Mouse (Mus musculus) lung, adult 2 months (tissue): Measurements from ENCODE around the gene Olfr224. TPM values are rescaled to one million over a fixed set of nuclear protein-coding genes. Genes with fewer than 3 reads are reported as not detected.
A peak's percentile ranks its signal among the peaks of the same experiment; 100 is the strongest.
"Not testable (repeated sequence)": the region's sequence is repeated elsewhere in the genome, so short reads cannot be mapped to it uniquely, and the experiment has no call there.

ENCODE experiments used
- DNase-seq: peaks from one replicate; pipeline ENCODE4 v3.0.0; 2022
- H3K4me1 ChIP-seq: fragments of 200-500 bp; 2 replicates; pipeline ENCODE4 v1.6.1; 2011; ENCODE audit warnings: low read length; ENCODE audit not compliant: control insufficient read depth, insufficient read depth
- H3K4me3 ChIP-seq: fragments of 200-500 bp; replicated peaks from 2 replicates; pipeline ENCODE3; 2011; ENCODE audit warnings: low read depth, mild to moderate bottlenecking, control low read depth, low read length; ENCODE audit errors: extremely low read depth
- CTCF ChIP-seq: fragments of 200-500 bp; IDR thresholded peaks from 2 replicates; pipeline ENCODE4 v1.5.1; 2011; ENCODE audit warnings: mild to moderate bottlenecking, low read length, control low read depth; ENCODE audit not compliant: insufficient read depth
- POLR2A ChIP-seq: fragments of 200-500 bp; IDR thresholded peaks from 2 replicates; pipeline ENCODE4 v1.6.1; 2011; ENCODE audit warnings: low read depth, mild to moderate bottlenecking, control low read depth, low read length, borderline replicate concordance; ENCODE audit errors: extremely low read depth
- WGBS: fragments of 180-500 bp; shearing (Covaris S2); methylation state at CpG from one replicate; pipeline ENCODE4 v1.1.7; 2018; 5-methylcytosine and 5-hydroxymethylcytosine counted together
- polyA plus RNA-seq: library from polyadenylated mRNA; depleted of rRNA; stranded (reverse); fragments of >200 nt; gene quantifications from 2 replicates; pipeline ENCODE4 v1.2.3, GENCODE M21; 2012; rRNA removed

Olfr224 gene
- polyA plus RNA-seq, 1 experiment = 0.07 TPM

DNA sequence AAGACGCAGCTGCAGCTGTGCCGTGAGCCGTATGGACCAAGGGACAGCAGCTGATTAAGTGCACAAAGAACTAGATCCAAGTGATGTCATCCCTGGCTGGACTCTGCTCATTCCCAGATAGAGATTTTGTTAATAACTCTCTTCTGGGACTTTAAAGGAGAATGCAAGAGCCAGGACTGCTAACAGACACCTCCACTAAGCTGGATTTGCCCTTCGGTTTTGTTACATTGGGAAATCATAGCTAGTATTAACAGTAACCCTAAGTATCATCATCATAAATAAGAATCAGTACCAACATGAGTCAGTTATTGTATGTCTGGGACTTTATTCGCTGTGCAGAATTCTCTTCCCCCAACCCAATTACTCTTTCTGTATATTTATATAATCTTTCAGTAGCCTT is 24.0 kb downstream of the Olfr224 start, which contains the start of gene Olfr329-ps:
Gene Olfr329-ps, minus strand, starts transcription at position 101 of the 400 bp plus-strand sequence.
- no peak for TF ChIP-seq CTCF
- TF ChIP-seq POLR2A = no peak
- no peak for DNase-seq
- WGBS = 70% methylated on average over 5 of the region's 5 CpGs

GRCm38 (mm10) chr11:58534736-58535135 is 35.6 kb downstream of the Olfr224 start, which contains the start of gene Olfr330:
Gene Olfr330, minus strand, starts transcription at chr11:58534836.
- not testable (repeated sequence) for DNase-seq, H3K4me1 ChIP-seq

More for the DNA sequence above, 24.0 kb downstream of the Olfr224 start, which contains the start of gene Olfr329-ps:
- Histone ChIP-seq H3K4me1 (no peaks in the 10 kb centered on the region), H3K4me3 (no peak within 1 kb of the TSS)

GRCm38 (mm10) chr11:58519756-58520155 is 50.6 kb downstream of the Olfr224 start:
- peak; percentile 7 for DNase-seq
- WGBS = 92% methylated on average over 8 of the region's 9 CpGs
- H3K4me1 ChIP-seq, H3K4me3 ChIP-seq: not testable (repeated sequence)

More at GRCm38 (mm10) chr11:58534736-58535135, 35.6 kb downstream of the Olfr224 start, which contains the start of gene Olfr330:
- H3K4me3 ChIP-seq = not testable (repeated sequence)

GRCm38 (mm10) chr11:58518916-58519315 is 51.4 kb downstream of the Olfr224 start:
- peak; percentile 58 for DNase-seq
- not testable (repeated sequence) for H3K4me1 ChIP-seq, H3K4me3 ChIP-seq
- 92% methylated on average over 18 of the region's 18 CpGs for WGBS

Other genes with a start within 250 kb of the Olfr224 start
- gene Zfp672, start 240.2 kb downstream of the Olfr224 start, polyA plus RNA-seq = 30.2 and 30.6 TPM in 2 replicates
- gene Sh3bp5l, start 239.8 kb downstream of the Olfr224 start, polyA plus RNA-seq = 29.4 and 36.5 TPM in 2 replicates
- gene Lypd8, start 191.5 kb downstream of the Olfr224 start, polyA plus RNA-seq = 0.71 and 47.1 TPM in 2 replicates
- 1.7 TPM in 1 of 2 replicates, not detected in the other for gene 1810065E05Rik, start 149.4 kb downstream of the Olfr224 start, polyA plus RNA-seq
- gene Gm12253, start 138.0 kb downstream of the Olfr224 start, polyA plus RNA-seq = not detected in 2 replicates
- not detected in 2 replicates for gene Lypd9, start 117.6 kb downstream of the Olfr224 start, polyA plus RNA-seq
- not detected in 2 replicates for gene Olfr30, start 108.3 kb downstream of the Olfr224 start, polyA plus RNA-seq
- not detected in 2 replicates for gene Olfr332, start 78.0 kb downstream of the Olfr224 start, polyA plus RNA-seq
- not detected in 2 replicates for gene Olfr331, start 68.0 kb downstream of the Olfr224 start, polyA plus RNA-seq
- not detected in 2 replicates for gene Olfr330, start 35.7 kb downstream of the Olfr224 start, polyA plus RNA-seq
- gene Olfr329-ps, start 24.1 kb downstream of the Olfr224 start, polyA plus RNA-seq = 0.08 TPM in 1 of 2 replicates, not detected in the other
- not detected in 2 replicates for gene Olfr328, start 14.9 kb downstream of the Olfr224 start, polyA plus RNA-seq
- gene Olfr325, start 7.2 kb upstream of the Olfr224 start, polyA plus RNA-seq = not detected in 2 replicates
- gene Olfr324, start 24.6 kb upstream of the Olfr224 start, polyA plus RNA-seq = not detected in 2 replicates
- gene 2210407C18Rik, start 45.5 kb upstream of the Olfr224 start, polyA plus RNA-seq = not detected in 2 replicates
- not detected in 2 replicates for gene Olfr323, start 59.9 kb upstream of the Olfr224 start, polyA plus RNA-seq
- 0.08 TPM in 1 of 2 replicates, not detected in the other for gene Trim58, start 69.9 kb upstream of the Olfr224 start, polyA plus RNA-seq
- not detected in 2 replicates for gene Olfr322, start 88.2 kb upstream of the Olfr224 start, polyA plus RNA-seq
- not detected in 2 replicates for gene Olfr320, start 110.5 kb upstream of the Olfr224 start, polyA plus RNA-seq
- gene Olfr319, start 128.6 kb upstream of the Olfr224 start, polyA plus RNA-seq = not detected in 2 replicates
- gene Olfr318, start 153.5 kb upstream of the Olfr224 start, polyA plus RNA-seq = not detected in 2 replicates
- gene Olfr317, start 168.7 kb upstream of the Olfr224 start, polyA plus RNA-seq = not detected in 2 replicates
- gene Olfr316, start 182.2 kb upstream of the Olfr224 start, polyA plus RNA-seq = not detected in 2 replicates
- gene Olfr315, start 202.6 kb upstream of the Olfr224 start, polyA plus RNA-seq = not detected in 2 replicates
- gene Olfr314, start 212.4 kb upstream of the Olfr224 start, polyA plus RNA-seq = not detected in 2 replicates
- gene Fam183b, start 231.4 kb upstream of the Olfr224 start, polyA plus RNA-seq = 10.7 and 18.1 TPM in 2 replicates
- gene Olfr313, start 244.4 kb upstream of the Olfr224 start, polyA plus RNA-seq = not detected in 2 replicates